Mouse (Mus musculus) kidney, embryonic 15.5 days (tissue): ENCODE measurements around the gene Psmd9. TPM values are rescaled to one million over a fixed set of nuclear protein-coding genes. Genes with fewer than 3 reads are reported as not detected.
A peak's percentile ranks its signal among the peaks of the same experiment; 100 is the strongest.
"Not testable (repeated sequence)": the region's sequence is repeated elsewhere in the genome, so short reads cannot be mapped to it uniquely, and the experiment has no call there.

Experiments
- ATAC-seq: fragments of 200-750 bp; cut with Nextera tagmentation; replicated peaks from 2 replicates; pipeline ENCODE4 v1.8.0; 2017; ENCODE audit warnings: moderate TSS enrichment; ENCODE audit not compliant: low FRiP score
- H3K27ac ChIP-seq: fragments of 300-500 bp; sonication (generic); 2 replicates; pipeline ENCODE4 v1.5.1; 2015; ENCODE audit warnings: mild to moderate bottlenecking, inconsistent platforms
- H3K27me3 ChIP-seq: fragments of 300-500 bp; sonication (generic); 2 replicates; pipeline ENCODE4 v1.6.1; 2015; ENCODE audit warnings: inconsistent platforms
- H3K36me3 ChIP-seq: fragments of 300-500 bp; sonication (generic); 2 replicates; pipeline ENCODE4 v1.6.1; 2015; ENCODE audit warnings: inconsistent platforms
- H3K4me1 ChIP-seq: fragments of 300-500 bp; sonication (generic); 2 replicates; pipeline ENCODE4 v1.6.1; 2015; ENCODE audit warnings: inconsistent platforms
- H3K4me2 ChIP-seq: fragments of 300-500 bp; sonication (generic); 2 replicates; pipeline ENCODE4 v1.6.1; 2015; ENCODE audit warnings: moderate library complexity, mild to moderate bottlenecking, inconsistent platforms
- H3K4me3 ChIP-seq: fragments of 300-500 bp; sonication (generic); replicated peaks from 2 replicates; pipeline ENCODE4 v1.5.1; 2015; ENCODE audit warnings: mild to moderate bottlenecking, inconsistent platforms
- H3K9ac ChIP-seq: fragments of 300-500 bp; sonication (generic); 2 replicates; pipeline ENCODE4 v1.6.1; 2015; ENCODE audit warnings: mild to moderate bottlenecking, inconsistent platforms
- H3K9me3 ChIP-seq: fragments of 300-500 bp; sonication (generic); replicated peaks from 2 replicates; pipeline ENCODE4 v1.6.1; 2016; ENCODE audit warnings: inconsistent platforms
- WGBS: fragments of 180-500 bp; shearing (Covaris S2); methylation state at CpG from one replicate; pipeline ENCODE4 v1.1.7; 2015; ENCODE audit warnings: mixed read lengths; 5-methylcytosine and 5-hydroxymethylcytosine counted together
- polyA plus RNA-seq: library from polyadenylated mRNA; unstranded; fragments of >200 nt; fragmentation: Nextera tagmentation; extraction: Ambion mirVana; gene quantifications from 2 replicates; pipeline ENCODE4 v1.2.1, GENCODE M21; 2015

Psmd9 gene
- polyA plus RNA-seq, 1 experiment from 2014 or later, result 90.5 TPM

DNA sequence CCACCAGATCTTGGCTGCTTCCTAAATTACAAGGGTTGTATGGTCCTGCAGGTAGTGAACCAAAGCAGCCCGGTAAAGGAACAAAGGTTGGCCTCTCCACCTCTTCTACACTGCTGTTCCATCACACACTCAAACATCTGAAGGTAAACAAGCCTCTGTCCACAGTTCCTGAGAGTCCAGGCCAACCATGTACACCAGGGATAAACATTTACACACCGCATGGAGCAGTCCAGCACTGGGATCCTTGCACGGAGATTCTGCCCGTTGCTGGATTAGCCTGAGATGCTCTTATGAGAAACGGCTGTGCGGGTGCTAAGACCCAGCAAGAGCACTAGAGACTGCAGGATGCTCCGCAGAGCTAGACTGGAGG, 32.3 kb downstream of the Psmd9 start:
- Histone ChIP-seq H3K4me1 (no peaks in the 10 kb centered on the region), H3K4me3 (no peak overlapping the region), H3K9me3 (no peaks in the 10 kb centered on the region), H3K27me3 (no peaks in the 10 kb centered on the region), H3K9ac (no peak overlapping the region), H3K36me3 (no peaks in the 10 kb centered on the region), H3K27ac (no peak overlapping the region), H3K4me2 (no peak overlapping the region)
- no peak for ATAC-seq
- WGBS, result 82% methylated on average over 7 of the region's 7 CpGs

DNA sequence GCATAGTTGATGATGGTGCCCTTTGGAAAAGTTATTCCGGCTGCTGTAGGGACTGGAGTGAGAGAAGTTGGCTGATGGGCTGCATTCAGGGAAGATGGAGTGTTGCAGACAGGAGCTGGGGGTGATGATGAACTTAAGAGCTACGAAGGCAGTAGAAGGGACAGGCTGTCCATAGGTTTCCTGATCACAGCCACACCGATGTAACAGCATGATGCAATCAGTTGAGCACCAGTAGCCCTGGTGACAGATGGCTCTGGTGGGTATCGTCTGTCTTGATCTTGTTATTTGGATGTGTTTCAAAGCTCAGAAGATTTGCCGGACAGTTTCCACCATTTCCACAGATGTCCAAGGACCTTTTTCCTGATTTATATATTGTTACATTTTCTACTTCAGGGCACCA, 32.8 kb downstream of the Psmd9 start:
- 85% methylated on average over 5 of the region's 5 CpGs for WGBS
- Histone ChIP-seq H3K27me3 (no peaks in the 10 kb centered on the region), H3K4me3 (no peak overlapping the region), H3K4me1 (no peaks in the 10 kb centered on the region), H3K36me3 (no peaks in the 10 kb centered on the region), H3K9me3 (no peaks in the 10 kb centered on the region), H3K9ac (no peak overlapping the region), H3K27ac (no peak overlapping the region), H3K4me2 (no peak overlapping the region)
- no peak for ATAC-seq

DNA sequence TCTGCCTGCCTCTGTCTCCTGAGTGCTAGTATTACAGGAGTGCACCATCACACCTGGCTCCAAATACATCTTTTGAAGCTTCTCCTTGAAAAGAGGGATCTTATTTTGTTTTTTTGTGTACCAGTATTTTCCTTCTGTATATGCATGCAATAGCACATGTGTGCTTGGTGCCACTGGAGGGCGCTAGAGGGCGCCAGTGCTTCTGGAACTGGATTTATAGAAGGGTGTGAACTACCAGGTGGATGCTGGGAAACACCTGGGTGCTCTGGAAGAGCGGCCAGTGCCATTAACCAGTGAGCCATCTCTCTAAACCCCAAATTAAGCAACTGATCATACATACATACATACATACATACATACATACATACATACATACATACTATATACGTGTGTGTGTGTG, 33.6 kb downstream of the Psmd9 start:
- ATAC-seq, H3K4me2 ChIP-seq, H3K36me3 ChIP-seq, H3K4me1 ChIP-seq, H3K9ac ChIP-seq, H3K9me3 ChIP-seq, H3K27me3 ChIP-seq, H3K4me3 ChIP-seq, H3K27ac ChIP-seq: not testable (repeated sequence)
- WGBS, result 43% methylated on average over 4 of the region's 4 CpGs

DNA sequence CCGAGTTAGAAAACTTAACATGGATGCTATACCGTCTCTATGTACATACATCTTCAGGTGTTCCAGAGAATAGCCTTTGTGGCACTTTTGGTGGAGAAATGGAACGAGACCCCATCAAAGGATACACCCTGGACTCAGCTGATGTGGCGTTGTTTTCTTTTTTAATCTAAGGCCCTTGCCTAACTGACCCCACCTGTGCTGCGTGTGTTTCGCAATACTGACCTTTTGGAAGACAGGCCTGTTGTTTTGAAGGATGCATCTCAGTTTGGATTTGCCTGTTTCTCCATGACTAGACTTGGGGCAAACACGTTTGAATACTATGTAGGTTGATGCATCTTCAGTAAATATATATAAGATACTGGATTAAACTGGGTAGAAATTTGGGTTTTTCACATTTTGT, 34.4 kb downstream of the Psmd9 start:
- H3K27me3 ChIP-seq, H3K27ac ChIP-seq, H3K36me3 ChIP-seq, H3K9ac ChIP-seq, H3K4me3 ChIP-seq, ATAC-seq, H3K4me2 ChIP-seq, H3K4me1 ChIP-seq, H3K9me3 ChIP-seq: not testable (repeated sequence)
- 87% methylated on average over 7 of the region's 7 CpGs for WGBS

DNA sequence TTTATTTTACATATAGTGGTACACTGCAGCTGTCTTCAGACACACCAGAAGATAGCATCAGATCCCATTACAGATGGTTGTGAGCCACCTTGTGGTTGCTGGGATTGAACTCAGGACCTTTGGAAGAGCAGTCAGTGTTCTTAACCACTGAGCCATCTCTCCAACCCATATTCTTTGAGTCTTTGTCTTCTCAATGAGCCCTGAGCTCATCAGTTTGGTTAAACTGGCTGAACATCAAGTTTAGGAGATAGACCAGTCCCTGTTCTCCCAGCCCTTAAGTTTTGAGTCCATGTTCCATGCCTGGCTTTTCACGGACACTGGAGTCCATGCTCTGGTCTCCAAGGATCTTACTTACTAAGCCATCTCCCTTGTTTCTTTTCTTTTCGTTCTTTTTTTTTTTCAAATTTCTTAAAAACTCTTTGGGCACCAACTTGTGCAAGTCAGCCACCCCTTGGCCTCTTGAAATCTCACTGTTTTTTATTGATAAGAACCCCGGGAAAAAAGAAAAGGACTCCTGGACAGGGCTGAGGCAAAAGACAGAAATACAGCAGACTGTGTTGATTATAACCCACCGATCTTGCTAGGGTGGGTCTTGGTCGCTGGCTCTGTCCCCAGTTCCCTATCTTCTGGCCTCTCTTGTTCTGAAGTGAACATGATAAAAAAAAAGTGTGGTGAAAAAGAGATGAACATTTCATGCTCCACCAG, 53.3 kb downstream of the Psmd9 start:
- not testable (repeated sequence) for H3K4me2 ChIP-seq, H3K36me3 ChIP-seq, H3K4me1 ChIP-seq, H3K27me3 ChIP-seq, ATAC-seq, H3K9me3 ChIP-seq, H3K27ac ChIP-seq, H3K4me3 ChIP-seq, H3K9ac ChIP-seq
- 81% methylated on average over 4 of the region's 5 CpGs for WGBS

DNA sequence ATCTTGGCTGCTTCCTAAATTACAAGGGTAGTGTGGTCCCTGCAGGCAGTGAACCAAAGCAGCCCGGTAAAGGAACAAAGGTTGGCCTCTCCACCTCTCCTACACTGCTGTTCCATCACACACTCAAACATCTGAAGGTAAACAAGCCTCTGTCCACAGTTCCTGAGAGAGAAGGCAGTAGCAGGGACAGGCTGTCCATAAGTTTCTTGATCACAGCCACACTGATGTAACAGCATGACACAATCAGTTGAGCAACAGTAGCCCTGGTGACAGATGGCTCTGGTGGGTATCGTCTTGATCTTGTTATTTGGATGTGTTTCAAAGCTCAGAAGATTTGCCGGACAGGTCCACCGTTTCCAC, 53.8 kb downstream of the Psmd9 start:
- H3K9ac ChIP-seq, result no peak overlapping the region
- H3K9me3 ChIP-seq, result no peaks in the 10 kb centered on the region
- no peaks in the 10 kb centered on the region for H3K36me3 ChIP-seq
- ATAC-seq, result no peak
- H3K27ac ChIP-seq, result no peak overlapping the region
- no peak overlapping the region for H3K4me3 ChIP-seq
- no peak overlapping the region for H3K4me2 ChIP-seq
- 58% methylated on average over 4 of the region's 4 CpGs for WGBS
- 0 out of 2 replicates have a peak, but pooled peaks cover 2% of the 10 kb centered on the region for H3K4me1 ChIP-seq
- H3K27me3 ChIP-seq, result no peaks in the 10 kb centered on the region

DNA sequence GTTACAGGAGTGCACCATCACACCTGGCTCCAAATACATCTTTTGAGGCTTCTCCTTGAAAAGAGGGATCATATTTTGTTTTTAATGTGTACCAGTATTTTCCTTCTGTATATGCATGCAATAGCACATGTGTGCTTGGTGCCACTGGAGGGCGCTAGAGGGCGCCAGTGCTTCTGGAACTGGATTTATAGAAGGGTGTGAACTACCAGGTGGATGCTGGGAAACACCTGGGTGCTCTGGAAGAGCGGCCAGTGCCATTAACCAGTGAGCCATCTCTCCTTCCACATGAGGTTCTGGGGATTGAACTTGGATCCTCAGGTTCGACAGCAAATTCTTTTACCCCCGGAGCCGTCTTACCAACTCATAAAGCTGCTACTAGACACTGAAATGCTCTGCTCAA, 54.6 kb downstream of the Psmd9 start:
- not testable (repeated sequence) for H3K4me2 ChIP-seq, ATAC-seq, H3K4me3 ChIP-seq, H3K36me3 ChIP-seq, H3K27me3 ChIP-seq, H3K4me1 ChIP-seq, H3K27ac ChIP-seq, H3K9ac ChIP-seq, H3K9me3 ChIP-seq
- WGBS, result 61% methylated on average over 6 of the region's 6 CpGs

DNA sequence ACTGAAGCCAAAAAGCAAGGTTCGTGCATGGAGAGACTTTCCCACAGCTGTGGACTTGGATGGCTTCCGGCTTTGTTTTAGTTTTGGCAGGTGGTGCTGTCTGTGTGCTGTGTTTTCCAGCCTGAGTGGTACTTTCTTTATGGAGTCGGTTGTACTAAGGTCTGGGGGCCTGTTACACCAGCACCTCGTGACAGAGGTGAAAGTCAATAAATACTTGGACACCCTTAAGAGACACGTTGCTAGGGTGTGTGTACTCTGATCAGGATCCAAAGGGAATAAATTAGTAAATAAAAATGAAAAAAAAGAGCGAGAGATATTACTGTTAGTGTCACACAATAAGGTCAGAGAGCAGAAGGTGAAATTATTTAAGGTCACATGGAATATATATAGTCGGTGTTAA, 57.6 kb downstream of the Psmd9 start:
- Histone ChIP-seq H3K4me2 (no peak overlapping the region), H3K4me3 (no peak overlapping the region), H3K27me3 (no peaks in the 10 kb centered on the region), H3K4me1 (peaks cover 12% of the 10 kb centered on the region), H3K9me3 (no peaks in the 10 kb centered on the region), H3K9ac (no peak overlapping the region), H3K36me3 (peaks cover 5% of the 10 kb centered on the region; the same call in 1 of the 2 replicates), H3K27ac (no peak overlapping the region)
- 86% methylated on average over 7 of the region's 7 CpGs for WGBS
- no peak for ATAC-seq

DNA sequence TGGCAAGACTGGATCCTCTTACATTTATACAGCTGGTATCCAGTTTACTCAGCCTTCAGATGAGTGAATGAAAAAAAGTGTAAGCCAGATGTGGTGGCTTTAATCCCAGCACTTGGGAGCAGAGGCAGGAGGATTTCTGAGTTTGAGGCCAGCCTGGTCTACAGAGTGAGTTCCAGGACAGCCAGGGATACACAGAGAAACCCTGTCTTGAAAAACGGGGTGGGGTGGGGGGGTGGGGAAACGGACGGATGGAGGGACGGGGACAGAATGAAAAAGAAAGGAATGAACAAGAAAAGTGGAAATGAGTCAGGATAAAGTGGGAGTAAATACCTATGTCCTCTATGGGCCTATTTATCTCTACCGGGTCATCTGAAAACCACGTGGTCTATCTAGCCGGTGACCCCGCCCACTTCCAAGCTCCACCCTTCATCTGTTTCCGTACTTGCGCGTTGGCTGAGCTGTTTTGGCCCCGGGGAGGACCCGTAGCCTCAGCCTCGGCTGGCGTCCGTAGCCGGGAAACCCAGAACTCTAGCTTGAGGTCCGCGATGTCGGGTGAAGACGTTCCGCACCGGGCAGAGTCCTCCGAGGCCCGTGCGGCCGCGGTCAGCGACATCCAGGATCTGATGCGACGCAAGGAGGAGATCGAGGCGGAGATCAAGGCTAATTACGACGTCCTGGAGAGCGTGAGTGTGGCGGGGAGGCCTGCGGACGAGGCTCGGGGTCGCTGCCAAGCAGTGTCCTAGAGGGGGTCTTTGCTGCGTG, 58.7 kb downstream of the Psmd9 start:
- H3K9me3 ChIP-seq, result no peaks in the 10 kb centered on the region
- H3K9ac ChIP-seq, result peak overlapping the region; percentile 93
- 0 out of 2 replicates have a peak overlapping the region, but pooled peaks have one; percentile 48 for H3K27ac ChIP-seq
- H3K4me2 ChIP-seq, result peak overlapping the region; percentile 69
- H3K4me1 ChIP-seq, result peaks cover 12% of the 10 kb centered on the region
- WGBS, result 2% methylated on average over 42 of the region's 42 CpGs
- peak overlapping the region; percentile 96 for H3K4me3 ChIP-seq
- peak; percentile 85 for ATAC-seq
- no peaks in the 10 kb centered on the region for H3K27me3 ChIP-seq
- H3K36me3 ChIP-seq, result peaks cover 5% of the 10 kb centered on the region; the same call in 1 of the 2 replicates

DNA sequence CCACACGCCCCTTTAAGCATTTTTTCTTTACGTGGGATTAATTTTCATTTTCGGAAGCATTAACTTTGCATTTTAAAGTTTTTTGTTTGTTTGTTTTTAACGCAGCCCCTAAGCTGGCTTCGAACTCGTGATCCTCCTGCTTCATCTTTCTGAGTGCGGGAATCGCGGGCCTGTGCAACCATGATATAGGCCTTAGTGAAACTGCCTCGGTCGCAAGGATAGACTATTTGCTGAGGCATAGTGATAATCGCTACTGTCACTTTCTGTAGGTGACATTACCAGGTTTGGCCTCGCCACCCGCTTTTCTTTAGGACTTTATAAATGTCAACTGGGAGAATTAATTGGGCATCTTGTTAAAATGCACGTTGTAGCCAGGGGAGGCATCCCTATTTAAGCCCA, 59.3 kb downstream of the Psmd9 start:
- no peaks in the 10 kb centered on the region for H3K9me3 ChIP-seq
- peak overlapping the region; percentile 69 for H3K4me2 ChIP-seq
- H3K4me1 ChIP-seq, result peaks cover 10% of the 10 kb centered on the region
- H3K9ac ChIP-seq, result peak overlapping the region; percentile 93
- H3K4me3 ChIP-seq, result peak overlapping the region; percentile 96
- H3K36me3 ChIP-seq, result peaks cover 5% of the 10 kb centered on the region; the same call in 1 of the 2 replicates
- H3K27me3 ChIP-seq, result no peaks in the 10 kb centered on the region
- 0 out of 2 replicates have a peak overlapping the region, but pooled peaks have one; percentile 48 for H3K27ac ChIP-seq
- WGBS, result 6% methylated on average over 15 of the region's 15 CpGs
- ATAC-seq, result no peak

DNA sequence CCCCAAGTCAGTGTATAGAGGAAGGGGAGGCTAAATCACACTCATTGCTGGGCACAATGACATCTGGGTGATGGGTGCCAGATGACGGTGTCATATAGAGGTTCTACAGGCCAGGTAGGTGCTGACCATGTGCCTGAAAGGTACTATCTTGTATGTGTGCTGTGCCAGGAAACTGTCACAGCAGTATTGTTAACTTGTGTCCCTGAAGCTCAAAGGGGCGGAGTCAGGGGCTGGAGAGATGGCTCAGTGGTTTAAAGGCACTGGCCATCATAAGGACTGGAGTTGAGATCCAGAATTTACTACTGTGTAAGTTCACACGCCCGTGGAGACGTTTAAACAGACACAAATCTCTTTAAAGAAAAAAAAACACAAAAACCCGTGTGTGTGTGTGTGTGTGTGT, 60.1 kb downstream of the Psmd9 start:
- WGBS, result 79% methylated on average over 6 of the region's 6 CpGs
- Histone ChIP-seq H3K4me1 (peaks cover 10% of the 10 kb centered on the region), H3K27ac (no peak overlapping the region), H3K9ac (no peak overlapping the region), H3K36me3 (peaks cover 6% of the 10 kb centered on the region; the same call in 1 of the 2 replicates), H3K4me2 (peak overlapping the region; percentile 69), H3K9me3 (no peaks in the 10 kb centered on the region), H3K4me3 (peak overlapping the region; percentile 96; the same call in 1 of the 2 replicates), H3K27me3 (no peaks in the 10 kb centered on the region)
- ATAC-seq, result no peak

DNA sequence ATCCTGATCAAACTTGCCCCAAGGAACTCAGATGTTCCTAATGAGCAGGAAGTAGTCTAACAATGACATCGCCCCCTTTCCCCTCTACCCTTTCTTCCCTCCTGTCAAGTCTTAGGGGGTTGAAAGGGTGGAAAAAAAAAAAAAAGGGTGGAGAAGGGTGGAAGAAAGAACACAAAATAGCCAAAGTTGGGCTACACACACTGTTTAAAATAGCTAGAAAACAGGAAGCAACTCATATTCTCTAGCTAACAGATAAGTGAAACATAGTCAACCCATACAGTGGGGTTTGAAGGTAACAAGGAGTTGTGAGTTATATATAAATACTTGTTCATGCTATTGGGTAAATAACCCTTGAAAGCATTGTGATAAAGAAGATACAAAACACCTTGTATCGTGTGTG, 63.0 kb downstream of the Psmd9 start:
- Histone ChIP-seq H3K4me3 (no peak overlapping the region), H3K4me1 (peaks cover 12% of the 10 kb centered on the region), H3K9ac (no peak overlapping the region), H3K27ac (no peak overlapping the region), H3K36me3 (peaks cover 32% of the 10 kb centered on the region), H3K4me2 (no peak overlapping the region), H3K9me3 (no peaks in the 10 kb centered on the region), H3K27me3 (no peaks in the 10 kb centered on the region)
- no peak for ATAC-seq
- 96% methylated on average over 2 of the region's 2 CpGs for WGBS
